Mouse (Mus musculus): Measurements from ENCODE around the gene Crb2. TPM values are rescaled to one million over a fixed set of nuclear protein-coding genes. Genes with fewer than 3 reads are reported as not detected.

Gene Crb2
- polyA plus RNA-seq, 1 experiment from 2014 or later, result 2.2 TPM

- Histone ChIP-seq H3K4me1 (ENCODE audit: control insufficient read depth in 2 of 2, insufficient read depth in 2 of 2, low read length in 2 of 2) (peaks cover 36 to 43% of the 10 kb centered on the region in 2 experiments), H3K4me2 (ENCODE audit: low read length) (peak overlapping the region; percentile 37), H3K9ac (ENCODE audit: low read length) (no peak overlapping the region), H3K36me3 (ENCODE audit: control insufficient read depth, insufficient read depth, low read length) (no peaks in the 10 kb centered on the region), H3K4me3 (ENCODE audit: control insufficient read depth in 1 of 2, insufficient read depth in 1 of 2, low read depth in 1 of 2, low read length in 2 of 2) (no peak overlapping the region), H3K27me3 (ENCODE audit: control insufficient read depth, insufficient read depth, low read length) (no peaks in the 10 kb centered on the region), H3K27ac (replicated peaks in 1 of 2; ENCODE audit: control insufficient read depth in 1 of 2, insufficient read depth in 1 of 2, low read depth in 2 of 2, low read length in 2 of 2) (peak overlapping the region; percentile 43 to 56), H3K9me3 (ENCODE audit: control insufficient read depth, low read length) (no peaks in the 10 kb centered on the region)
- WGBS, result 7% methylated on average over 9 of the region's 9 CpGs
- ATAC-seq (ENCODE audit: insufficient number of reproducible peaks, insufficient read depth, low FRiP score, low read depth), result peak; percentile 8; the same call in 1 of the 2 replicates
Observed at GRCm38 (mm10) chr2:37767080-37767547, 8.9 kb upstream of the Crb2 start.

GRCm38 (mm10) chr2:37767739-37768138, 8.3 kb upstream of the Crb2 start:
- no peaks in the 10 kb centered on the region for H3K36me3 ChIP-seq (ENCODE audit: control insufficient read depth, insufficient read depth, low read length)
- WGBS, result 67% methylated on average over 3 of the region's 3 CpGs
- H3K4me2 ChIP-seq (ENCODE audit: low read length), result no peak overlapping the region
- no peak overlapping the region for H3K4me3 ChIP-seq (ENCODE audit: control insufficient read depth in 1 of 2, insufficient read depth in 1 of 2, low read depth in 1 of 2, low read length in 2 of 2)
- no peak overlapping the region for H3K9ac ChIP-seq (ENCODE audit: low read length)
- H3K27me3 ChIP-seq (ENCODE audit: control insufficient read depth, insufficient read depth, low read length), result no peaks in the 10 kb centered on the region; the same call in 1 of the 2 replicates
- H3K4me1 ChIP-seq (ENCODE audit: control insufficient read depth in 2 of 2, insufficient read depth in 2 of 2, low read length in 2 of 2), result peaks cover 36 to 43% of the 10 kb centered on the region in 2 experiments
- H3K27ac ChIP-seq (replicated peaks in 1 of 2; ENCODE audit: control insufficient read depth in 1 of 2, insufficient read depth in 1 of 2, low read depth in 2 of 2, low read length in 2 of 2), result peak overlapping the region in 1 of 2 experiments; percentile 56; a peak in 3 of 4 replicates
- no peaks in the 10 kb centered on the region for H3K9me3 ChIP-seq (ENCODE audit: control insufficient read depth, low read length)
- ATAC-seq (ENCODE audit: insufficient number of reproducible peaks, insufficient read depth, low FRiP score, low read depth), result no peak

- Histone ChIP-seq H3K9me3 (ENCODE audit: control insufficient read depth, low read length) (no peaks in the 10 kb centered on the region), H3K27ac (replicated peaks in 1 of 2; ENCODE audit: control insufficient read depth in 1 of 2, insufficient read depth in 1 of 2, low read depth in 2 of 2, low read length in 2 of 2) (no peak overlapping the region), H3K4me1 (ENCODE audit: control insufficient read depth in 2 of 2, insufficient read depth in 2 of 2, low read length in 2 of 2) (peaks cover 36 to 43% of the 10 kb centered on the region in 2 experiments), H3K9ac (ENCODE audit: low read length) (no peak overlapping the region), H3K4me2 (ENCODE audit: low read length) (no peak overlapping the region), H3K36me3 (ENCODE audit: control insufficient read depth, insufficient read depth, low read length) (no peaks in the 10 kb centered on the region), H3K4me3 (ENCODE audit: control insufficient read depth in 1 of 2, insufficient read depth in 1 of 2, low read depth in 1 of 2, low read length in 2 of 2) (no peak overlapping the region), H3K27me3 (ENCODE audit: control insufficient read depth, insufficient read depth, low read length) (no peaks in the 10 kb centered on the region; the same call in 1 of the 2 replicates)
- WGBS, result 82% methylated on average over 2 of the region's 2 CpGs
- no peak for ATAC-seq (ENCODE audit: insufficient number of reproducible peaks, insufficient read depth, low FRiP score, low read depth)
Observed at GRCm38 (mm10) chr2:37768903-37769302, 7.1 kb upstream of the Crb2 start.

GRCm38 (mm10) chr2:37769793-37770192, 6.3 kb upstream of the Crb2 start:
- H3K9ac ChIP-seq (ENCODE audit: low read length), result no peak overlapping the region
- H3K4me3 ChIP-seq (ENCODE audit: control insufficient read depth in 1 of 2, insufficient read depth in 1 of 2, low read depth in 1 of 2, low read length in 2 of 2), result no peak overlapping the region
- peaks cover 33 to 40% of the 10 kb centered on the region in 2 experiments for H3K4me1 ChIP-seq (ENCODE audit: control insufficient read depth in 2 of 2, insufficient read depth in 2 of 2, low read length in 2 of 2)
- H3K27ac ChIP-seq (replicated peaks in 1 of 2; ENCODE audit: control insufficient read depth in 1 of 2, insufficient read depth in 1 of 2, low read depth in 2 of 2, low read length in 2 of 2), result no peak overlapping the region
- no peaks in the 10 kb centered on the region for H3K36me3 ChIP-seq (ENCODE audit: control insufficient read depth, insufficient read depth, low read length)
- 87% methylated on average over 8 of the region's 8 CpGs for WGBS
- no peaks in the 10 kb centered on the region for H3K9me3 ChIP-seq (ENCODE audit: control insufficient read depth, low read length)
- ATAC-seq (ENCODE audit: insufficient number of reproducible peaks, insufficient read depth, low FRiP score, low read depth), result no peak
- H3K4me2 ChIP-seq (ENCODE audit: low read length), result no peak overlapping the region
- H3K27me3 ChIP-seq (ENCODE audit: control insufficient read depth, insufficient read depth, low read length), result no peaks in the 10 kb centered on the region; the same call in 1 of the 2 replicates

GRCm38 (mm10) chr2:37771618-37772285, 4.3 kb upstream of the Crb2 start:
- no peaks in the 10 kb centered on the region for H3K36me3 ChIP-seq (ENCODE audit: control insufficient read depth, insufficient read depth, low read length)
- peak overlapping the region; percentile 40 to 51 for H3K4me3 ChIP-seq (ENCODE audit: control insufficient read depth in 1 of 2, insufficient read depth in 1 of 2, low read depth in 1 of 2, low read length in 2 of 2)
- H3K27me3 ChIP-seq (ENCODE audit: control insufficient read depth, insufficient read depth, low read length), result no peaks in the 10 kb centered on the region; the same call in 1 of the 2 replicates
- peak overlapping the region in 1 of 2 experiments; percentile 43; a peak in 2 of 4 replicates for H3K27ac ChIP-seq (replicated peaks in 1 of 2; ENCODE audit: control insufficient read depth in 1 of 2, insufficient read depth in 1 of 2, low read depth in 2 of 2, low read length in 2 of 2)
- ATAC-seq (ENCODE audit: insufficient number of reproducible peaks, insufficient read depth, low FRiP score, low read depth), result peak; percentile 46
- H3K4me1 ChIP-seq (ENCODE audit: control insufficient read depth in 2 of 2, insufficient read depth in 2 of 2, low read length in 2 of 2), result peaks cover 26 to 27% of the 10 kb centered on the region in 2 experiments
- H3K9ac ChIP-seq (ENCODE audit: low read length), result peak overlapping the region; percentile 65
- H3K4me2 ChIP-seq (ENCODE audit: low read length), result peak overlapping the region; percentile 60
- H3K9me3 ChIP-seq (ENCODE audit: control insufficient read depth, low read length), result no peaks in the 10 kb centered on the region
- under 1% methylated on average over 18 of the region's 18 CpGs for WGBS

GRCm38 (mm10) chr2:37774571-37774970, 1.5 kb upstream of the Crb2 start:
- Histone ChIP-seq H3K36me3 (ENCODE audit: control insufficient read depth, insufficient read depth, low read length) (no peaks in the 10 kb centered on the region), H3K4me2 (ENCODE audit: low read length) (no peak overlapping the region), H3K27ac (replicated peaks in 1 of 2; ENCODE audit: control insufficient read depth in 1 of 2, insufficient read depth in 1 of 2, low read depth in 2 of 2, low read length in 2 of 2) (no peak overlapping the region), H3K9me3 (ENCODE audit: control insufficient read depth, low read length) (no peaks in the 10 kb centered on the region), H3K4me1 (ENCODE audit: control insufficient read depth in 2 of 2, insufficient read depth in 2 of 2, low read length in 2 of 2) (peaks cover 26 to 28% of the 10 kb centered on the region in 2 experiments), H3K27me3 (ENCODE audit: control insufficient read depth, insufficient read depth, low read length) (peaks cover 3% of the 10 kb centered on the region; the same call in 1 of the 2 replicates), H3K4me3 (ENCODE audit: control insufficient read depth in 1 of 2, insufficient read depth in 1 of 2, low read depth in 1 of 2, low read length in 2 of 2) (no peak overlapping the region), H3K9ac (ENCODE audit: low read length) (no peak overlapping the region)
- ATAC-seq (ENCODE audit: insufficient number of reproducible peaks, insufficient read depth, low FRiP score, low read depth), result no peak
- WGBS, result 17% methylated on average over 5 of the region's 5 CpGs

GRCm38 (mm10) chr2:37776611-37777411, 762 bp downstream of the Crb2 start:
- Histone ChIP-seq H3K27ac (replicated peaks in 1 of 2; ENCODE audit: control insufficient read depth in 1 of 2, insufficient read depth in 1 of 2, low read depth in 2 of 2, low read length in 2 of 2) (no peak overlapping the region), H3K27me3 (ENCODE audit: control insufficient read depth, insufficient read depth, low read length) (peaks cover 3% of the 10 kb centered on the region; the same call in 1 of the 2 replicates), H3K9me3 (ENCODE audit: control insufficient read depth, low read length) (no peaks in the 10 kb centered on the region), H3K4me2 (ENCODE audit: low read length) (peak overlapping the region; percentile 65), H3K9ac (ENCODE audit: low read length) (peak overlapping the region; percentile 49; the same call in 1 of the 2 replicates), H3K4me3 (ENCODE audit: control insufficient read depth in 1 of 2, insufficient read depth in 1 of 2, low read depth in 1 of 2, low read length in 2 of 2) (peak overlapping the region; percentile 32 to 39), H3K36me3 (ENCODE audit: control insufficient read depth, insufficient read depth, low read length) (no peaks in the 10 kb centered on the region), H3K4me1 (ENCODE audit: control insufficient read depth in 2 of 2, insufficient read depth in 2 of 2, low read length in 2 of 2) (peaks cover 43 to 47% of the 10 kb centered on the region in 2 experiments)
- 15% methylated on average over 20 of the region's 20 CpGs for WGBS
- no peak for ATAC-seq (ENCODE audit: insufficient number of reproducible peaks, insufficient read depth, low FRiP score, low read depth)

Measured in heart, embryonic 14.5 days (tissue).